Mouse (Mus musculus) forebrain, embryonic 12.5 days (tissue): ENCODE results near the gene Vwc2l. TPM values are rescaled to one million over a fixed set of nuclear protein-coding genes. Genes with fewer than 3 reads are reported as not detected.

Experiments
- ATAC-seq: fragments of 200-750 bp; cut with Nextera tagmentation; 2 replicates; pipeline ENCODE4 v1.8.0; 2017; ENCODE audit warnings: moderate TSS enrichment; ENCODE audit not compliant: low FRiP score
- H3K27ac ChIP-seq: fragments of 300-500 bp; sonication (generic); 2 replicates; pipeline ENCODE4 v1.5.1; 2016; ENCODE audit warnings: mild to moderate bottlenecking
- H3K27me3 ChIP-seq: fragments of 300-500 bp; sonication (generic); 2 replicates; pipeline ENCODE4 v1.6.1; 2016; ENCODE audit warnings: mild to moderate bottlenecking
- H3K36me3 ChIP-seq: fragments of 300-500 bp; sonication (generic); replicated peaks from 2 replicates; pipeline ENCODE4 v1.6.1; 2016; ENCODE audit warnings: mild to moderate bottlenecking
- H3K4me1 ChIP-seq: fragments of 300-500 bp; sonication (generic); 2 replicates; pipeline ENCODE4 v1.6.1; 2016
- H3K4me2 ChIP-seq: fragments of 300-500 bp; sonication (generic); 2 replicates; pipeline ENCODE4 v1.6.1; 2016; ENCODE audit warnings: mild to moderate bottlenecking, moderate library complexity
- H3K4me3 ChIP-seq: fragments of 300-500 bp; sonication (generic); replicated peaks from 2 replicates; pipeline ENCODE4 v1.5.1; 2016; ENCODE audit warnings: mild to moderate bottlenecking
- H3K9ac ChIP-seq: fragments of 300-500 bp; sonication (generic); 2 replicates; pipeline ENCODE4 v1.6.1; 2016; ENCODE audit warnings: mild to moderate bottlenecking
- H3K9me3 ChIP-seq: fragments of 300-500 bp; sonication (generic); 2 replicates; pipeline ENCODE4 v1.6.1; 2016
- WGBS: fragments of 180-500 bp; shearing (Covaris S2); methylation state at CpG from one replicate; pipeline ENCODE4 v1.1.7; 2016; 5-methylcytosine and 5-hydroxymethylcytosine counted together
- polyA plus RNA-seq: library from polyadenylated mRNA; unstranded; fragments of >200 nt; fragmentation: Nextera tagmentation; extraction: Ambion mirVana; gene quantifications from 2 replicates; pipeline ENCODE4 v1.2.1, GENCODE M21; 2016

Gene Vwc2l
- polyA plus RNA-seq, 1 experiment from 2014 or later = 1.1 TPM

GRCm38 (mm10) chr1:70918173-70919036 is 192.9 kb downstream of the Vwc2l start:
- 82% methylated on average over 2 of the region's 2 CpGs for WGBS

GRCm38 (mm10) chr1:70933016-70933415 is 207.5 kb downstream of the Vwc2l start:
- H3K4me3 ChIP-seq = no peak overlapping the region
- 95% methylated on average over 4 of the region's 4 CpGs for WGBS
- H3K9me3 ChIP-seq = no peaks in the 10 kb centered on the region
- ATAC-seq = no peak
- no peak overlapping the region for H3K4me2 ChIP-seq
- H3K36me3 ChIP-seq = no peaks in the 10 kb centered on the region
- no peak overlapping the region for H3K27ac ChIP-seq
- no peak overlapping the region for H3K9ac ChIP-seq
- H3K4me1 ChIP-seq = no peaks in the 10 kb centered on the region
- no peaks in the 10 kb centered on the region for H3K27me3 ChIP-seq

More at GRCm38 (mm10) chr1:70918173-70919036, 192.9 kb downstream of the Vwc2l start:
- Histone ChIP-seq H3K9me3 (no peaks in the 10 kb centered on the region), H3K27ac (no peak overlapping the region), H3K36me3 (no peaks in the 10 kb centered on the region), H3K4me2 (no peak overlapping the region), H3K9ac (no peak overlapping the region), H3K27me3 (no peaks in the 10 kb centered on the region), H3K4me3 (no peak overlapping the region), H3K4me1 (no peaks in the 10 kb centered on the region)
- ATAC-seq = no peak
